Mouse (Mus musculus) heart, postnatal 0 days (tissue): ENCODE results near the gene Glis3. TPM values are rescaled to one million over a fixed set of nuclear protein-coding genes. Genes with fewer than 3 reads are reported as not detected.

Experiments used
- ATAC-seq: fragments of 200-750 bp; cut with Nextera tagmentation; 2 replicates; pipeline ENCODE4 v1.8.0; 2017; ENCODE audit warnings: low read depth, moderate number of reproducible peaks, moderate library complexity; ENCODE audit not compliant: insufficient read depth
- DNase-seq: peaks from one replicate; pipeline ENCODE4 v3.0.0-alpha.2; 2016; ENCODE audit warnings: low spot score
- H3K27ac ChIP-seq: fragments of 300-500 bp; sonication (generic); 2 replicates; pipeline ENCODE4 v1.5.1; 2014; ENCODE audit warnings: low read depth, mild to moderate bottlenecking
- H3K27me3 ChIP-seq: fragments of 300-500 bp; sonication (generic); 2 replicates; pipeline ENCODE4 v1.6.1; 2014; ENCODE audit warnings: low read length, mixed read lengths; ENCODE audit not compliant: control insufficient read depth, insufficient read depth
- H3K36me3 ChIP-seq: fragments of 300-500 bp; sonication (generic); replicated peaks from 2 replicates; pipeline ENCODE4 v1.6.1; 2014; ENCODE audit warnings: low read length, mixed read lengths; ENCODE audit not compliant: control insufficient read depth, insufficient read depth
- H3K4me1 ChIP-seq: fragments of 300-500 bp; sonication (generic); 2 replicates; pipeline ENCODE4 v1.6.1; 2014; ENCODE audit warnings: antibody characterized with exemption; ENCODE audit not compliant: control insufficient read depth, insufficient read depth
- H3K4me2 ChIP-seq: fragments of 300-500 bp; sonication (generic); 2 replicates; pipeline ENCODE4 v1.6.1; 2014; ENCODE audit warnings: low read depth, mild to moderate bottlenecking, low read length, moderate library complexity
- H3K4me3 ChIP-seq: fragments of 300-500 bp; sonication (generic); 2 replicates; pipeline ENCODE4 v1.5.1; 2014; ENCODE audit warnings: low read depth, low read length
- H3K9ac ChIP-seq: fragments of 300-500 bp; sonication (generic); replicated peaks from 2 replicates; pipeline ENCODE4 v1.6.1; 2014; ENCODE audit warnings: low read depth, low read length, mixed read lengths
- H3K9me3 ChIP-seq: fragments of 300-500 bp; sonication (generic); replicated peaks from 2 replicates; pipeline ENCODE4 v1.6.1; 2016; ENCODE audit warnings: low read length; ENCODE audit not compliant: control insufficient read depth
- CTCF ChIP-seq: IDR thresholded peaks from 2 replicates; pipeline ENCODE4 v1.5.1; 2016; ENCODE audit warnings: antibody characterized with exemption, control low read depth, low read depth
- EP300 ChIP-seq: IDR thresholded peaks from 2 replicates; pipeline ENCODE4 v1.6.1; 2016; ENCODE audit warnings: antibody characterized with exemption, low read depth
- WGBS: fragments of 180-500 bp; shearing (Covaris S2); extraction: QIAGEN DNeasy Blood & Tissue Kit; methylation state at CpG from one replicate; pipeline ENCODE4 v1.1.7; 2014; 5-methylcytosine and 5-hydroxymethylcytosine counted together
- polyA plus RNA-seq: library from polyadenylated mRNA; unstranded; fragments of >200 nt; fragmentation: Nextera tagmentation; extraction: Ambion mirVana; gene quantifications from 2 replicates; pipeline ENCODE4 v1.2.1, GENCODE M21; 2015
- total RNA-seq: library from RNA; depleted of rRNA; stranded (reverse); fragments of >200 nt; gene quantifications from 2 replicates; pipeline ENCODE4 v1.2.3, GENCODE M21; 2014; ENCODE audit warnings: low replicate concordance

The Glis3 gene
- total and polyA plus RNA-seq, 2 experiments from 2014 or later = 0.34 to 10.0 TPM

DNA sequence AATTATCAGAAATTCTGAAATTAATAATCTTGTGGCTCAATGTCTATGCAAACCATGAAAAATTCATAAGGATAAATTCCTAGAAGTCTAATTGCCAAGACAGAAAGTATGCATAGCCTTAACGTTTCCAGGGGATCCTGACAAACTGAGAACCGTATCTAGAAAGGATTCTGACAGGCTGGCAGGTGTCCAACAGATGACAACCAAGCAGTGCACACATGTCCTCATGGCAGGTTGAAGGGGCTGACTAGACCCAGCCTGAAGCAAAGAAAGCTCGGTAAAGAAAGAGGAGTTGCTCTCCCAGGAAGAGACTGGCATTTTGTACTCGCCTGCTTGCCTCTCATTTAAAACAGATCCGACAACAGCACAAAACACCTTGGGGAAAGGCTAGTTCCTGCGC, 184.0 kb downstream of the Glis3 start:
- TF ChIP-seq EP300 (no peak), CTCF (no peak)
- Histone ChIP-seq H3K36me3 (no peaks in the 10 kb centered on the region), H3K4me3 (no peak overlapping the region), H3K9me3 (no peaks in the 10 kb centered on the region), H3K4me2 (no peak overlapping the region), H3K4me1 (no peaks in the 10 kb centered on the region), H3K9ac (no peak overlapping the region), H3K27ac (no peak overlapping the region), H3K27me3 (no peaks in the 10 kb centered on the region)
- no peak for DNase-seq
- 39% methylated on average over 6 of the region's 6 CpGs for WGBS
- no peak for ATAC-seq

DNA sequence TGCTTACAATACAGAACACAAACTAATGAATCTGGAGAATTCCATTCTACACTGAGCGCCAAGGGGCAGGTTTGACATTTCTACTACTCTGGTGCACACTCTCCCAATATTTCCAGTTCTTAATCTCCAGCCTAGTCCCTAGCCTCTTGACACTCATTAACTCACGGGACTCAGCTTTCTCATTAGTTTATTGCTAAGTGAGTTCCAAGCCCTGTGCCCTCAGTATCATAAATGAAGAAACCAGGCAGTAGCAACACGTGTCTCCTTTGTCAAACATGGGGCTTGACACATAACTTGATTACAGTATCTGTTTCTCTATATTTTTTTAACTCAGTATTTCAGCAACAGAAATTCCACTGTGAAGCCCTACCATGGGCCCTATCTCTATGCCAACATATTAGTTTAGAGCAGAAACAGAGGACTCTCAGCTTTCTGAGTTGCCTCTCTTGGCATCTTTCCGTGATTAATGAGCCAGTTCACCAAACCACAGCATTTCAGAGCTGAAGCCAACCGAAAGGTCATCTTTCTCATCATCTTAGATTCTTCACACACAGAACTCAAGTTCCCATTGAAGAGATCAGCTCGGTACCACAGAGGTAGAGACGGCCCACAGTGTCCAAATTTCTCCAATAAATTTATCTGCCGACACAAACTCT, 186.1 kb downstream of the Glis3 start:
- Histone ChIP-seq H3K9ac (no peak overlapping the region), H3K36me3 (no peaks in the 10 kb centered on the region), H3K4me1 (no peaks in the 10 kb centered on the region), H3K27ac (no peak overlapping the region), H3K9me3 (no peaks in the 10 kb centered on the region), H3K4me2 (no peak overlapping the region), H3K4me3 (no peak overlapping the region), H3K27me3 (no peaks in the 10 kb centered on the region)
- TF ChIP-seq CTCF = no peak
- TF ChIP-seq EP300 = no peak
- WGBS = 78% methylated on average over 8 of the region's 8 CpGs
- DNase-seq = no peak
- ATAC-seq = no peak

DNA sequence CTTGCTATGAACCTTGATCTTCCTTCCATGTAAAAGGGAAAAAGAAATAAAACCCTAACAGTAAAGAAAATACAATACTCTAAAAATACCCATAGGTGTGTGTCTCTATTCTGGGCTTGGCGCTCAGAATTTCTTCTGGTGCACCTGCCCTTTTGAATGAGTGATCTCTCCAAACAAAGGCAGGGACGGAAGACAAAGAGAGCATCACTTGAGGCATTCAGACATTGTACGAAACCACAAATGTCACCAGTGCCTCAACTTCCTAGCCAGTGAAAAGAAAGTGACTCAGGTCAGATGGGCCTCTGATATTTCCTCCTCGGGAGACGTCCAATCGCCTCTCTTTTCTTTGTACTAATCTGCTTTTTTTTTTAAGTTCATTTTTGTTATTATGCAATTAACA, 201.8 kb downstream of the Glis3 start:
- TF ChIP-seq CTCF (no peak), EP300 (no peak)
- 81% methylated on average over 6 of the region's 6 CpGs for WGBS
- Histone ChIP-seq H3K9me3 (no peaks in the 10 kb centered on the region), H3K27me3 (no peaks in the 10 kb centered on the region), H3K4me2 (no peak overlapping the region), H3K4me3 (no peak overlapping the region), H3K27ac (no peak overlapping the region), H3K4me1 (no peaks in the 10 kb centered on the region), H3K36me3 (no peaks in the 10 kb centered on the region), H3K9ac (no peak overlapping the region)
- ATAC-seq (no peak), DNase-seq (no peak)

GRCm38 (mm10) chr19:28477326-28477863, 202.5 kb downstream of the Glis3 start:
- ATAC-seq = no peak
- WGBS = 51% methylated on average over 6 of the region's 6 CpGs
- H3K4me1 ChIP-seq = no peaks in the 10 kb centered on the region

GRCm38 (mm10) chr19:28473621-28474020, 206.3 kb downstream of the Glis3 start:
- Histone ChIP-seq H3K27ac (no peak overlapping the region), H3K27me3 (no peaks in the 10 kb centered on the region), H3K4me3 (no peak overlapping the region), H3K36me3 (no peaks in the 10 kb centered on the region), H3K4me2 (no peak overlapping the region), H3K9me3 (no peaks in the 10 kb centered on the region), H3K4me1 (no peaks in the 10 kb centered on the region), H3K9ac (no peak overlapping the region)
- TF ChIP-seq CTCF = no peak
- TF ChIP-seq EP300 = no peak
- ATAC-seq = no peak
- DNase-seq = no peak
- WGBS = 85% methylated on average over 5 of the region's 5 CpGs

More at GRCm38 (mm10) chr19:28477326-28477863, 202.5 kb downstream of the Glis3 start:
- Histone ChIP-seq H3K27me3 (no peaks in the 10 kb centered on the region), H3K4me2 (no peak overlapping the region), H3K4me3 (no peak overlapping the region), H3K27ac (no peak overlapping the region), H3K9me3 (no peaks in the 10 kb centered on the region), H3K36me3 (no peaks in the 10 kb centered on the region), H3K9ac (no peak overlapping the region)
- TF ChIP-seq CTCF (no peak), EP300 (no peak)
- no peak for DNase-seq

- Histone ChIP-seq H3K36me3 (no peaks in the 10 kb centered on the region), H3K9ac (no peak overlapping the region), H3K4me3 (no peak overlapping the region), H3K9me3 (no peaks in the 10 kb centered on the region), H3K4me1 (no peaks in the 10 kb centered on the region), H3K4me2 (no peak overlapping the region), H3K27ac (no peak overlapping the region), H3K27me3 (no peaks in the 10 kb centered on the region)
- 41% methylated on average over 8 of the region's 8 CpGs for WGBS
- TF ChIP-seq CTCF (no peak), EP300 (no peak)
- ATAC-seq (no peak), DNase-seq (no peak)
Measured at GRCm38 (mm10) chr19:28471144-28471543, 208.7 kb downstream of the Glis3 start.
